Mouse (Mus musculus): ENCODE results near the gene Spsb1. TPM values are rescaled to one million over a fixed set of nuclear protein-coding genes. Genes with fewer than 3 reads are reported as not detected.

Gene Spsb1
- polyA plus RNA-seq, 1 experiment from 2014 or later, result 19.9 TPM

GRCm38 (mm10) chr4:149964770-149965169 is 9.9 kb upstream of the Spsb1 start:
- Histone ChIP-seq H3K27ac (ENCODE audit: low read depth) (no peak overlapping the region), H3K9me3 (ENCODE audit: control insufficient read depth, low read length) (no peaks in the 10 kb centered on the region), H3K27me3 (replicated peaks; ENCODE audit: control insufficient read depth, insufficient read depth, low read length) (no peaks in the 10 kb centered on the region), H3K9ac (ENCODE audit: low read length) (no peak overlapping the region), H3K4me3 (ENCODE audit: low read depth, low read length) (no peak overlapping the region), H3K36me3 (ENCODE audit: control insufficient read depth, insufficient read depth, low read length) (no peaks in the 10 kb centered on the region), H3K4me1 (replicated peaks; ENCODE audit: control insufficient read depth, insufficient read depth, low read length) (peaks cover 16% of the 10 kb centered on the region), H3K4me2 (ENCODE audit: low read length) (no peak overlapping the region)
- no peak for ATAC-seq (replicated peaks; ENCODE audit: low FRiP score, low TSS enrichment, low read depth)
- DNase-seq (ENCODE audit: low spot score), result no peak
- WGBS, result 54% methylated on average over 3 of the region's 3 CpGs

GRCm38 (mm10) chr4:149964285-149964684 is 9.4 kb upstream of the Spsb1 start:
- no peaks in the 10 kb centered on the region for H3K36me3 ChIP-seq (ENCODE audit: control insufficient read depth, insufficient read depth, low read length)
- DNase-seq (ENCODE audit: low spot score), result no peak
- WGBS, result 82% methylated on average over 8 of the region's 8 CpGs

DNA sequence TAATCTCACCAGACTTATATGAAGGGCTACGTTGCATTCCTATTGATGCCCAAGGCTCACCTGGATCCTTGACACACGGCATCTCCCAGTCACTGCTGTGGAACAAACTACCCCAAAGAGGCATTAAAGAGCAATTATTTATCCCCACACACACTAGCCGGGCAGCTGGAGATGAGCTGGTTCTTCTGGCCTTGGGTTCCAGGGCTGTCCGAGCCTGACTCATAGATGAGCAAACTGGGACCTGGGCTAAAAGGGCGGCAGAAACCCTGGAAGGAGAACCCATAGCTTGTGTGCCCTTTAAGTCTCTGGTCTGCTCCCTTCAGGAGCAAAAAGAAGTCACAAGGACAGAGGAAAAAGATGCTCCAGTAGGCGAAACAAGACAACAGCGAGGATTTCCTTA is 5.5 kb upstream of the Spsb1 start:
- no peak overlapping the region for H3K4me3 ChIP-seq (ENCODE audit: low read depth, low read length)
- ATAC-seq (replicated peaks; ENCODE audit: low FRiP score, low TSS enrichment, low read depth) (no peak), DNase-seq (ENCODE audit: low spot score) (no peak)
- H3K27me3 ChIP-seq (replicated peaks; ENCODE audit: control insufficient read depth, insufficient read depth, low read length), result peaks cover 15% of the 10 kb centered on the region
- H3K36me3 ChIP-seq (ENCODE audit: control insufficient read depth, insufficient read depth, low read length), result no peaks in the 10 kb centered on the region
- no peak overlapping the region for H3K9ac ChIP-seq (ENCODE audit: low read length)
- H3K27ac ChIP-seq (ENCODE audit: low read depth), result no peak overlapping the region
- H3K9me3 ChIP-seq (ENCODE audit: control insufficient read depth, low read length), result no peaks in the 10 kb centered on the region
- H3K4me2 ChIP-seq (ENCODE audit: low read length), result no peak overlapping the region
- 87% methylated on average over 7 of the region's 7 CpGs for WGBS
- H3K4me1 ChIP-seq (replicated peaks; ENCODE audit: control insufficient read depth, insufficient read depth, low read length), result peaks cover 12% of the 10 kb centered on the region; the same call in 1 of the 2 replicates

More at GRCm38 (mm10) chr4:149964285-149964684, 9.4 kb upstream of the Spsb1 start:
- H3K9me3 ChIP-seq (ENCODE audit: control insufficient read depth, low read length), result no peaks in the 10 kb centered on the region
- no peak for ATAC-seq (replicated peaks; ENCODE audit: low FRiP score, low TSS enrichment, low read depth)
- no peak overlapping the region for H3K27ac ChIP-seq (ENCODE audit: low read depth)
- peaks cover 16% of the 10 kb centered on the region for H3K4me1 ChIP-seq (replicated peaks; ENCODE audit: control insufficient read depth, insufficient read depth, low read length)
- no peaks in the 10 kb centered on the region for H3K27me3 ChIP-seq (replicated peaks; ENCODE audit: control insufficient read depth, insufficient read depth, low read length)
- H3K9ac ChIP-seq (ENCODE audit: low read length), result no peak overlapping the region
- H3K4me2 ChIP-seq (ENCODE audit: low read length), result no peak overlapping the region
- no peak overlapping the region for H3K4me3 ChIP-seq (ENCODE audit: low read depth, low read length)

GRCm38 (mm10) chr4:149959816-149960215 is 5.0 kb upstream of the Spsb1 start:
- peaks cover 10% of the 10 kb centered on the region; the same call in 1 of the 2 replicates for H3K4me1 ChIP-seq (replicated peaks; ENCODE audit: control insufficient read depth, insufficient read depth, low read length)
- no peak overlapping the region for H3K4me2 ChIP-seq (ENCODE audit: low read length)
- no peaks in the 10 kb centered on the region for H3K36me3 ChIP-seq (ENCODE audit: control insufficient read depth, insufficient read depth, low read length)
- H3K9ac ChIP-seq (ENCODE audit: low read length), result no peak overlapping the region
- H3K9me3 ChIP-seq (ENCODE audit: control insufficient read depth, low read length), result no peaks in the 10 kb centered on the region
- WGBS, result 58% methylated on average over 10 of the region's 10 CpGs
- no peak overlapping the region for H3K27ac ChIP-seq (ENCODE audit: low read depth)
- no peak overlapping the region for H3K4me3 ChIP-seq (ENCODE audit: low read depth, low read length)
- ATAC-seq (replicated peaks; ENCODE audit: low FRiP score, low TSS enrichment, low read depth), result no peak
- no peak for DNase-seq (ENCODE audit: low spot score)
- peaks cover 15% of the 10 kb centered on the region for H3K27me3 ChIP-seq (replicated peaks; ENCODE audit: control insufficient read depth, insufficient read depth, low read length)

DNA sequence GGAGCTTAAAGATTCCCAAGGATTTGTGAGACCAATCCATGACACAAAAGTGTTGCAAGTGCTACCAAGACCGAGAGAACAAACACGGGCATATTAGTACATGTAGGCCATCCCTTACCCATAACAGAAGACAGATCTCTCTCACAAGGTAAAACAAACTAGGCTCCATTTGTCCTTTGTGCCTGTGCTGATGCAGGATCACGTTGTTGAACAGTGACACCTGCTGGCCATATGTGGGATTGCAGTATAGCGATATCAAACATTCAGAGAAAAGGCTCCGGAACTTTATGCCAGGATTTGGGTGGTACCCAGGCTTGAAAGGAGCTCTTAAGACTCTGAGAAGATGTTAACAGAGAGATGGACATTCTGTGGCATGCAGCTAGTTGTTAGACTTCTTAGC is 3.7 kb upstream of the Spsb1 start:
- DNase-seq (ENCODE audit: low spot score), result peak; percentile 96
- peaks cover 8% of the 10 kb centered on the region; the same call in 1 of the 2 replicates for H3K4me1 ChIP-seq (replicated peaks; ENCODE audit: control insufficient read depth, insufficient read depth, low read length)
- H3K27ac ChIP-seq (ENCODE audit: low read depth), result no peak overlapping the region
- H3K9ac ChIP-seq (ENCODE audit: low read length), result no peak overlapping the region
- no peak for ATAC-seq (replicated peaks; ENCODE audit: low FRiP score, low TSS enrichment, low read depth)
- no peaks in the 10 kb centered on the region for H3K36me3 ChIP-seq (ENCODE audit: control insufficient read depth, insufficient read depth, low read length)
- 3% methylated on average over 5 of the region's 5 CpGs for WGBS
- H3K4me3 ChIP-seq (ENCODE audit: low read depth, low read length), result no peak overlapping the region
- H3K4me2 ChIP-seq (ENCODE audit: low read length), result no peak overlapping the region
- no peaks in the 10 kb centered on the region for H3K9me3 ChIP-seq (ENCODE audit: control insufficient read depth, low read length)
- peaks cover 15% of the 10 kb centered on the region for H3K27me3 ChIP-seq (replicated peaks; ENCODE audit: control insufficient read depth, insufficient read depth, low read length)

DNA sequence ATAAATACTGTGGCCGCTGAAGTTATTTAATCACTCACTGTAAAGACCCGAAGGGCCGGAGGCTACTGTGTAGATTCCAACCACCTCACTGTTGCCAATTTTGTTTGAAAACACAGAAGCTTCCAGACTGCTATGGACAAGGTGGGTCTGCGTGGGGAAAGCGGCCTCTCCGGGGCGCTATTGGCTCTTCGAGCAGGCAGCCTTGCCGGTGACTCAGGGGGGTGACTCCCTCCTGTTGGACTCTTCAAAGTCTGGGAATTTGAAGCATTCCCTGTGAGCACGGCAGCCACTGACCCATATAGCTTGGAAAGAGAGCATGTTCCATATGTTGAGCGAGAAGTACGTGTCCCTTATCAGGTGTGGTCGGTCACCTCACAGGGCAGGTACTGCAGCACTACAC is 1.2 kb upstream of the Spsb1 start:
- no peak for DNase-seq (ENCODE audit: low spot score)
- Histone ChIP-seq H3K27ac (ENCODE audit: low read depth) (no peak overlapping the region), H3K4me1 (replicated peaks; ENCODE audit: control insufficient read depth, insufficient read depth, low read length) (peaks cover 13% of the 10 kb centered on the region), H3K4me2 (ENCODE audit: low read length) (0 out of 2 replicates have a peak overlapping the region, but pooled peaks have one; percentile 95), H3K27me3 (replicated peaks; ENCODE audit: control insufficient read depth, insufficient read depth, low read length) (peaks cover 15% of the 10 kb centered on the region), H3K4me3 (ENCODE audit: low read depth, low read length) (no peak overlapping the region), H3K9ac (ENCODE audit: low read length) (no peak overlapping the region), H3K9me3 (ENCODE audit: control insufficient read depth, low read length) (no peaks in the 10 kb centered on the region), H3K36me3 (ENCODE audit: control insufficient read depth, insufficient read depth, low read length) (no peaks in the 10 kb centered on the region)
- WGBS, result 35% methylated on average over 13 of the region's 13 CpGs
- no peak for ATAC-seq (replicated peaks; ENCODE audit: low FRiP score, low TSS enrichment, low read depth)

DNA sequence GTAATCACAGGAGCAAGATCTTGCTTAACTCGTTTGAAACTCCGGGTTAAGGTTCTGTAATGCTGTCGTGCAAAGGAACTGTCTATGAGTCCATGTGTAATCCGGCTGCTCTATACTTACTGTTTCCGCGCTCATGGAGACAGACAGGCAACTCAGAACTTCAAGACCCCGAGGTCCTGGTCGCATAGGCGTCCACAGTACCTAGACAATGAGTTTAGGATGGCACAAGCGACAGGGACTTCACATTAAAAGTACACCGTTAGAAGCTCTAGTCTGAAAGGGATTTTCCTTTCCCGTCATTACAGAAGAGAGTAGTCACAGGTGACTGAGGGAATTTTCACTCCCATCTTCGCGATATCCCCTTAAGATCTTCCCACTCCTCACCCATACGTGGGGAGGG is 788 bp upstream of the Spsb1 start:
- DNase-seq (ENCODE audit: low spot score) (no peak), ATAC-seq (replicated peaks; ENCODE audit: low FRiP score, low TSS enrichment, low read depth) (peak; percentile 0; the same call in 1 of the 2 replicates)
- Histone ChIP-seq H3K36me3 (ENCODE audit: control insufficient read depth, insufficient read depth, low read length) (no peaks in the 10 kb centered on the region), H3K9ac (ENCODE audit: low read length) (no peak overlapping the region), H3K4me2 (ENCODE audit: low read length) (peak overlapping the region; percentile 95), H3K4me1 (replicated peaks; ENCODE audit: control insufficient read depth, insufficient read depth, low read length) (peaks cover 13% of the 10 kb centered on the region), H3K9me3 (ENCODE audit: control insufficient read depth, low read length) (no peaks in the 10 kb centered on the region), H3K27ac (ENCODE audit: low read depth) (no peak overlapping the region), H3K27me3 (replicated peaks; ENCODE audit: control insufficient read depth, insufficient read depth, low read length) (peaks cover 15% of the 10 kb centered on the region), H3K4me3 (ENCODE audit: low read depth, low read length) (peak overlapping the region; percentile 68)
- 13% methylated on average over 15 of the region's 15 CpGs for WGBS

- Histone ChIP-seq H3K27ac (ENCODE audit: low read depth) (peak overlapping the region; percentile 57), H3K9me3 (ENCODE audit: control insufficient read depth, low read length) (no peaks in the 10 kb centered on the region), H3K4me2 (ENCODE audit: low read length) (peak overlapping the region; percentile 95), H3K36me3 (ENCODE audit: control insufficient read depth, insufficient read depth, low read length) (no peaks in the 10 kb centered on the region), H3K9ac (ENCODE audit: low read length) (peak overlapping the region; percentile 67), H3K27me3 (replicated peaks; ENCODE audit: control insufficient read depth, insufficient read depth, low read length) (peaks cover 15% of the 10 kb centered on the region), H3K4me1 (replicated peaks; ENCODE audit: control insufficient read depth, insufficient read depth, low read length) (peaks cover 15% of the 10 kb centered on the region), H3K4me3 (ENCODE audit: low read depth, low read length) (peak overlapping the region; percentile 68)
- 3% methylated on average over 32 of the region's 32 CpGs for WGBS
- DNase-seq (ENCODE audit: low spot score) (peak; percentile 85), ATAC-seq (replicated peaks; ENCODE audit: low FRiP score, low TSS enrichment, low read depth) (peak; percentile 3; the same call in 1 of the 2 replicates)
Measured at GRCm38 (mm10) chr4:149953621-149954481, 992 bp downstream of the Spsb1 start.

DNA sequence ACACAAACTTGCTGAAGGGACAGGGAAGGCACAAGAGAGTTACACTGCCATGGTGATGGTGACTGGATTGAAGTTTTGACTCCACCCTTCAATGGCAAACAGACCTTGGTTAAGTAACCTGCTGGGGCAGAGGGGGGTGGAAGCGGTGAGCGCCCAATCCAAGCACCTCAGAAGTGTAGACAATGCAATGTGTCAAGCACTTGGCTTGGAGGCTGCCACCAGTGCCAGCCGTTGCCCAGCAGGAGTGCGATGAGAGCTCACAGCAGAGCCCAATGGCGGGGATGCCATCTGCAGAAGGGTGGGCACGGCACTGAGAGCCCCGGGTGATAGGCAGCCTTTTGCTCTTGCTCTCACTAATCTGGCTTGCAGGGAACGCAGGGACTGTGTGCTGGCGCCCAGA is 2.6 kb downstream of the Spsb1 start:
- Histone ChIP-seq H3K4me2 (ENCODE audit: low read length) (no peak overlapping the region), H3K4me3 (ENCODE audit: low read depth, low read length) (no peak overlapping the region), H3K27me3 (replicated peaks; ENCODE audit: control insufficient read depth, insufficient read depth, low read length) (peaks cover 15% of the 10 kb centered on the region), H3K4me1 (replicated peaks; ENCODE audit: control insufficient read depth, insufficient read depth, low read length) (peaks cover 15% of the 10 kb centered on the region), H3K9ac (ENCODE audit: low read length) (no peak overlapping the region), H3K27ac (ENCODE audit: low read depth) (no peak overlapping the region), H3K36me3 (ENCODE audit: control insufficient read depth, insufficient read depth, low read length) (no peaks in the 10 kb centered on the region), H3K9me3 (ENCODE audit: control insufficient read depth, low read length) (no peaks in the 10 kb centered on the region)
- 92% methylated on average over 9 of the region's 9 CpGs for WGBS
- no peak for ATAC-seq (replicated peaks; ENCODE audit: low FRiP score, low TSS enrichment, low read depth)
- DNase-seq (ENCODE audit: low spot score), result no peak

Data from intestine, embryonic 14.5 days (tissue).